Mouse (Mus musculus) cortical plate, adult 2 months (tissue): ENCODE results near the gene Pnrc1. TPM values are rescaled to one million over a fixed set of nuclear protein-coding genes. Genes with fewer than 3 reads are reported as not detected.
"Not testable (repeated sequence)": the region's sequence is repeated elsewhere in the genome, so short reads cannot be mapped to it uniquely, and the experiment has no call there.

Experiments
- H3K27ac ChIP-seq: fragments of 200-500 bp; 2 replicates; pipeline ENCODE4 v1.5.1; 2012; ENCODE audit warnings: low read length, control low read depth, inconsistent platforms; ENCODE audit not compliant: insufficient read depth
- H3K4me1 ChIP-seq: fragments of 200-500 bp; 2 replicates; pipeline ENCODE4 v1.6.1; 2011; ENCODE audit warnings: low read length; ENCODE audit not compliant: control insufficient read depth, insufficient read depth
- H3K4me3 ChIP-seq: fragments of 200-500 bp; 2 replicates; pipeline ENCODE4 v1.5.1; 2011; ENCODE audit warnings: mild to moderate bottlenecking, low read length, control low read depth; ENCODE audit not compliant: insufficient read depth
- CTCF ChIP-seq: fragments of 200-500 bp; IDR thresholded peaks from 2 replicates; pipeline ENCODE4 v1.5.1; 2011; ENCODE audit warnings: mild to moderate bottlenecking, control low read depth, low read length; ENCODE audit not compliant: insufficient read depth; ENCODE audit errors: extremely low read depth
- POLR2A ChIP-seq: fragments of 200-500 bp; IDR thresholded peaks from 2 replicates; pipeline ENCODE4 v1.6.1; 2011; ENCODE audit warnings: mild to moderate bottlenecking, low read length, control low read depth; ENCODE audit not compliant: insufficient read depth; ENCODE audit errors: extremely low read depth
- polyA plus RNA-seq: library from polyadenylated mRNA; depleted of rRNA; stranded (reverse); fragments of >200 nt; gene quantifications from 2 replicates; pipeline ENCODE4 v1.2.3, GENCODE M21; 2012; rRNA removed

The Pnrc1 gene
- 40.7 and 44.5 TPM in 2 replicates for polyA plus RNA-seq

DNA sequence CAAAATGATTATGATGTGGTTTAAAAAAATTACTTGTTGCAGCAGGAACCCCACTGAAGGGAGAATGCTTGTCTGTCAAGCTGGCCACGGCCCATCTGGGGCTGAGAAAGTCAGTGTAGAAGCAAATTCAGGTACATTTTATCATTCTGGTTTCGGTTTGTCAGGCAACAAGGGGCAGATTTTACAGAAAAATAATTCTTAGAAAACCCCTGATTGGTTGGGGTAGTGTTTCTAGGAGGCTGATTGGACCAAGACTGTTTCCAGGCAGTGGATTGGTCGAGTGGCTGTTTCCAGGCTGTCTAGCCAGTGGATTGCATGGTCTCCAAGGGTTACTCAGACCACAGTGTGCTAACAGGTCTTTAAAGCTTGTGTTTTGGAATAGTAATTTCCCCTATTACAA is at the start of gene Pnrc1:
Gene Pnrc1 (minus strand): TSS at position 162 of the 400 bp plus-strand sequence.
- H3K4me3 ChIP-seq = peak within 1 kb of the TSS; percentile 34
- H3K4me1 ChIP-seq = no peaks in the 10 kb centered on the region
- no peak within 1 kb of the TSS for H3K27ac ChIP-seq
- TF ChIP-seq POLR2A (no peak), CTCF (no peak)

DNA sequence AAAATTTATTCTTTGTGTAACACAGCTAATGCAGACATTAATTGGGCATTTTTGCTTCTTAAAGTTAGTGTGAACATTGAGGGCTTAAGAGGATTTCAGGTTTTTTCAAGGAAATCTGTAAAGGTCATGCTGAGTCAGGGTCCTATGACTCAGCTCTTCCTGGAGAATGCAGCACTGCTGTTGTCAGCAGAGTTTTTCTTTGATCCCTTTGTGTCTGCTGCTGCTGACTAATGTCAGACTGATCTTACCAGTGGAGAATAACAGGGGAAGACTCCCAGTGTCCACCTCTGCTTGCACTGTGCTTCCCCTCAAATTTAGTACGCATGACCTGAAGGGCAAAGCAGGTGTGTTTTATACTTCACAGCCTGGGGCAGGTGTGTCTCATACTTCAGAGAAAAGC is 48.0 kb upstream of the Pnrc1 start:
- Histone ChIP-seq H3K4me3 (no peak overlapping the region), H3K27ac (no peak overlapping the region), H3K4me1 (no peaks in the 10 kb centered on the region)
- TF ChIP-seq POLR2A (no peak), CTCF (no peak)

DNA sequence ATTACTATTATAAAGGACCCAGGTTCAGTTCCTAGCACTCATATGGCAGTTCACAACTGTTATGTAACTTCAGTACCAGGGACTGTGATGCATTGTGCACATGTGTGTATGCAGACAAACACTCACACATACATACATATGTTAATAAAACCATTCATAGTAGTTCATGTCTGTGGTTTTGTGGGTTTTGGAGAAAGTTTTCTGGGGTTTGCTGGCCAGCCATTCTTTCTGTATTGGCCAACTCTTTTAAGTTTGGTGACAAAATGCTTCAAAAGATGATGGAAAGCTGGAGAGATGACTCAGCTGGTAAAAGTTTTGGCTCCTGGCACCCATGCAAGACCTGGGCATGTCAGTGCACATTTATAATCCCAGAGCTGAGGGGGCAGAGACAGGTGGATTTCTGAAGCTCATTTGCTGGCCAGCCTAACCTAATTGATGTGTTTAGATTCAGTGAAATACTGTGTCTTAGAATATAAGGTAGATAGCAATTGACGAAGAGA is 43.0 kb upstream of the Pnrc1 start:
- H3K4me1 ChIP-seq = no peaks in the 10 kb centered on the region
- TF ChIP-seq POLR2A = no peak
- TF ChIP-seq CTCF = no peak
- no peak overlapping the region for H3K4me3 ChIP-seq
- no peak overlapping the region for H3K27ac ChIP-seq

DNA sequence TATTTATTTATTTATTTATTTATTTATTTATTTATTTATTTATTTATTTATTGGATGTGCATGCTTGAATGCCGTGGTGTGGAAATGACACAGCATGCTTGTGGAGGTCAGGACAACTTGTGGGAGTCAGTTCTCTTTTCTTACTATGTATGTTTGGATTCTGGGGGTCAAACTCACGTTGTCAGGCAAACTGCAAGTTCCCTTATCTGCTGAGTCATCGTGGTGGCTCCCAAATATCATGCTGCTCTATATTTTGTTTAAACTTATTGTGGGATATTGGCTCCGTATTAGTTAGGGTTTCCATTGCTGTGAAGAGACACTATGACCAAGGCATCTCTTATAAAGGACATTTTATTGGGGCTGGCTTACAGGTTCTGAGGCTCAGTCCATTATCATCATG is 41.2 kb upstream of the Pnrc1 start:
- no peaks in the 10 kb centered on the region for H3K4me1 ChIP-seq
- TF ChIP-seq CTCF (no peak), POLR2A (no peak)

DNA sequence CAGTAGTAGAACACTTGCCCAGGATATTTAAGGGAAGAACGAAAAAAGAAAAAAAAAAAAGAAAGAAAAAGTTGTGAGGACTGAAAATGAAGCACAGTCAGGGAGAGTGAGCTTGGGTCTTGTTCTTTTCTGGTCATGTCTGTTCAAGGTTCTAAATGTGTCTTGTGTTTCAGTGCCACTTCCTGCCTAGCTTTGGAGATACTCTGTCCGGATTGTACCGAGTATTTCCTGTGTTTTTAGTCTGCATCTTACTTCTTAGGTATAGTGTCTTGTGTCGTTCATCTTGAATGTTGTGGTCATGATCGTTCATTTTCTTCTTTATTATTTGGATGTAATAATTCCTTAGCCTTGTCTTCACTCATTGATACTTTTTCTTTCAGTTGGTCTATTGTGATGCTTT is 25.9 kb upstream of the Pnrc1 start:
- no peaks in the 10 kb centered on the region for H3K4me1 ChIP-seq
- TF ChIP-seq CTCF (no peak), POLR2A (no peak)
- no peak overlapping the region for H3K4me3 ChIP-seq
- H3K27ac ChIP-seq = no peak overlapping the region

More for the DNA sequence above, 41.2 kb upstream of the Pnrc1 start:
- no peak overlapping the region for H3K27ac ChIP-seq
- H3K4me3 ChIP-seq = no peak overlapping the region

DNA sequence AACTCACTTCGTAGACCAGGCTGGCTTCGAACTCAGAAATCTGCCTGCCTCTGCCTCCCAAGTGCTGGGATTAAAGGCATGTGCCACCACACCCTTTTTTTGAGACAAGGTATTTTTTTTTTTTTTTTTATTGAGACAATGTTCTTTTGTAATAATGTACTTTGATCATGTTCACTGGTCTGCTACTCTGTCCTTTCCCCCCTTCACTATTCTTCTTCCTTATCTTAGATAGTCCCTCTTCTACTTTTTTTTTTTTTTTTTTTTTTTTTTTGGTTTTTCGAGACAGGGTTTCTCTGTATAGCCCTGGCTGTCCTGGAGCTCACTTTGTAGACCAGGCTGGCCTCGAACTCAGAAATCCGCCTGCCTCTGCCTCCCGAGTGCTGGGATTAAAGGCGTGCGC is 24.2 kb upstream of the Pnrc1 start:
- not testable (repeated sequence) for H3K4me3 ChIP-seq, H3K4me1 ChIP-seq, H3K27ac ChIP-seq

DNA sequence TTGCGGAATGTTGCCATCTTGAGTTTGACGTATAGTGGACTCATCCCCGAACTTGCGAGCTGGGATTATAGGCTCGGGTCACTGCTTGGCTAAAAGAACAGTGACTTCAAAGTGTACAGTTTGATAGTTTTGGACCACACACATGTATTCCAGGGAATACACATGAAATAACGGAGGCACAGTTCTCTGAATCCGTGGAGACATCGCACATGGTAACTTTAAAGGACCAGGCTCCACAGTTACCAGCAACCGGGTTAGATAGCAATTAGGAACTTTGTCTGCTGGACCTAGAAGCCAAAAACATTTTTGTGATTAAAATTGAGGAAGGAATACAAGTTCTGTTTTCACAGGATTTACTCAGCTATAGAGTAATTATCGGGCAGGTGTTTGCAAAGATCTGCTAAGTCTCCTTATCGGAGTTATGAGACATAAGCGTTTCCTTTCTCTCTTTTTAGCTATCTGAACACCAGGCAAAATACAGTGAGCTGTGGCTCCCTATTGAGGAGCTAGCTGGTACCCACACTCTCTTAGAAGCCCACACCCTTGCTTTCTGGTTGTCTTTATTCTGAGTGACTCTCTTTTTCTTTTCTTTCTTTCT is 21.0 kb upstream of the Pnrc1 start:
- Histone ChIP-seq H3K4me1 (no peaks in the 10 kb centered on the region), H3K4me3 (peak overlapping the region; percentile 89), H3K27ac (no peak overlapping the region)
- TF ChIP-seq CTCF = no peak
- no peak for TF ChIP-seq POLR2A

DNA sequence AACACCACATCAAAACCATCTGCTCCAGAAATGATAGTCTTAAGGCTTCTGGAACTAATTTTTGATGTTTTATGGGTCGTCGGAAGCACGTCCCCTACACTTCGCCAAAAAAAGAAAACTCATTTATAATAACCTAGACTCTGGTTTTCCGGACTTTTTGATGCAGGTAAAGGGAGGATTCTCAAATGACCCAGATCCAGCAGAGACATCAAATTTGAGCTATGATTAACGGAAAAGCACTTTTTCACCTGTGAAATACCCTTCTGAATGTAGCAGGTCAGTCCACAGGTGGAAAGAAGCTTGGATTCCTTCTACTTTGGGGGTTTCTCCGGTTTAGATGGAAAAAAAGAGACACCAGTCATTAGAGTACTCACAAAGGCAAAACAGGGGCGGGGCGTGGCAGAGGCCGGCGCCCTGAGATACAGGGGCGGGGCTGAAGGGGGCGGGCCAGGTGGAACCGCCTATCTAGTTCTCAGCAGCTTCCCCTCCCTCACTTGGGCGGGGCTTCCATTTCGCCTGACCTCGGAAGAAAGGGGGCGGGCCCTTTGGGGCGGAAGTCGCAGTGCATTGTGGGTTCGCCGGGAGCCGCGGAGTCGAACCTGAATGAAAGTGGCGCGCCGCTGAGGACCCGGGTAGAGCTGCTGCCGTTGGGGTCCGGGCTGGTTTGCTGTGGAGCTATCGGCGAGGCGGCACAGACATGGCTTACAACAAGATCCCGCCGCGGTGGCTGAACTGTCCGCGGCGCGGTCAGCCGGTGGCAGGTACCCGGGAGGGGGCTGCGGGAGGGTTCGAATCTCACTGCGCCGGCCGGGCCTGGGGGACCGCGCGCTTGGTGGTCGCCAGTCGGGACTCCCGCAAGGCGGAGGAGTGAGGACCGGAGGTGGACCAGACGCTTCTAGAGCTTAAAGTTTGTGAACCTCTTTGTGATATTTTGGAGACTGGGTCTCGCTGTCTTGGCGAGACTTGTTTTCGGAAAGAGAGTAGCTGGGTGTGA is 20.1 kb upstream of the Pnrc1 start, which contains the start of gene Rngtt:
Gene Rngtt (plus strand): TSS at position 548 of the 994 bp plus-strand sequence.
- H3K4me1 ChIP-seq = no peaks in the 10 kb centered on the region
- no peak within 1 kb of the TSS for H3K27ac ChIP-seq
- peak within 1 kb of the TSS; percentile 89 for H3K4me3 ChIP-seq
- no peak for TF ChIP-seq CTCF
- TF ChIP-seq POLR2A = peak; percentile 45; the same call in 1 of the 2 replicates

DNA sequence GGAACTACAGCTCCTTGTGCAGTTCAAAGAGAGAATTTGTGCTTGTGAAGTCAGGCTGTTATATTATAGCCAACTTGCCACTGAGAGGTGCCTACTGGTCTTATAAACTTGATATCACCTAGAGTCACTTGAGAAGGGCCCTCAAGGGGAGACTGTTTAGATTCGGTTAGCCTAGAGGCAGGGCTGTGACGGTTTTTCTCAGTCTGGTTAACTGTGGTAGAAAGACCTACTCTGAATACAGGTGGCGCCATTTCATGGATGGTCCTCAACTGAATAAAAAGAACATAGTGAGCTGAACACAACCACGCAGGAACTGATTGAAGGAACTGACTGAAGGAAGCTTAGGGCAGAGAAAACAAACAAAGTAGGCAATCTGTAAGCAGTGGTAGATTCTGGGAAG is 17.2 kb upstream of the Pnrc1 start:
- H3K4me1 ChIP-seq = no peaks in the 10 kb centered on the region
- H3K27ac ChIP-seq = no peak overlapping the region
- TF ChIP-seq POLR2A (no peak), CTCF (no peak)
- H3K4me3 ChIP-seq = no peak overlapping the region
